Mouse (Mus musculus): ENCODE results near the gene Slc25a17.

Gene Slc25a17

GRCm38 (mm10) chr15:81329721-81330369 is 30.8 kb downstream of the Slc25a17 start:
- no peak for TF ChIP-seq GATA4 (IDR thresholded peaks at IDR 0.05; ENCODE audit: insufficient replicate concordance, low read length)

GRCm38 (mm10) chr15:81327501-81327900 is 33.1 kb downstream of the Slc25a17 start:
- no peak for TF ChIP-seq GATA4 (IDR thresholded peaks at IDR 0.05; ENCODE audit: insufficient replicate concordance, low read length)

- no peak for TF ChIP-seq GATA4 (IDR thresholded peaks at IDR 0.05; ENCODE audit: insufficient replicate concordance, low read length)
These were observed 35.6 kb downstream of the Slc25a17 start for GRCm38 (mm10) chr15:81324979-81325378.

GRCm38 (mm10) chr15:81320137-81320536 is 40.5 kb downstream of the Slc25a17 start:
- no peak for TF ChIP-seq GATA4 (IDR thresholded peaks at IDR 0.05; ENCODE audit: insufficient replicate concordance, low read length)

- no peak for TF ChIP-seq GATA4 (IDR thresholded peaks at IDR 0.05; ENCODE audit: insufficient replicate concordance, low read length)
These were observed 41.1 kb downstream of the Slc25a17 start for GRCm38 (mm10) chr15:81319462-81319861.

- no peak for TF ChIP-seq GATA4 (IDR thresholded peaks at IDR 0.05; ENCODE audit: insufficient replicate concordance, low read length)
These were observed 46.7 kb downstream of the Slc25a17 start for GRCm38 (mm10) chr15:81313928-81314327.

GRCm38 (mm10) chr15:81311026-81311425 is 49.6 kb downstream of the Slc25a17 start:
- no peak for TF ChIP-seq GATA4 (IDR thresholded peaks at IDR 0.05; ENCODE audit: insufficient replicate concordance, low read length)

- no peak for TF ChIP-seq GATA4 (IDR thresholded peaks at IDR 0.05; ENCODE audit: insufficient replicate concordance, low read length)
These were observed 50.3 kb downstream of the Slc25a17 start for GRCm38 (mm10) chr15:81310353-81310752.

- TF ChIP-seq GATA4 (IDR thresholded peaks at IDR 0.05; ENCODE audit: insufficient replicate concordance, low read length) = no peak
These were observed 52.6 kb downstream of the Slc25a17 start for GRCm38 (mm10) chr15:81308038-81308437.

GRCm38 (mm10) chr15:81306501-81306900 is 54.1 kb downstream of the Slc25a17 start:
- no peak for TF ChIP-seq GATA4 (IDR thresholded peaks at IDR 0.05; ENCODE audit: insufficient replicate concordance, low read length)

- no peak for TF ChIP-seq GATA4 (IDR thresholded peaks at IDR 0.05; ENCODE audit: insufficient replicate concordance, low read length)
These were observed 55.6 kb downstream of the Slc25a17 start for GRCm38 (mm10) chr15:81305035-81305434.

GRCm38 (mm10) chr15:81304006-81304405 is 56.6 kb downstream of the Slc25a17 start:
- no peak for TF ChIP-seq GATA4 (IDR thresholded peaks at IDR 0.05; ENCODE audit: insufficient replicate concordance, low read length)

GRCm38 (mm10) chr15:81302151-81302808 is 58.3 kb downstream of the Slc25a17 start:
- TF ChIP-seq GATA4 (IDR thresholded peaks at IDR 0.05; ENCODE audit: insufficient replicate concordance, low read length) = no peak

- TF ChIP-seq GATA4 (IDR thresholded peaks at IDR 0.05; ENCODE audit: insufficient replicate concordance, low read length) = no peak
These were observed 59.2 kb downstream of the Slc25a17 start for GRCm38 (mm10) chr15:81301193-81302070.

- no peak for TF ChIP-seq GATA4 (IDR thresholded peaks at IDR 0.05; ENCODE audit: insufficient replicate concordance, low read length)
These were observed 60.0 kb downstream of the Slc25a17 start for GRCm38 (mm10) chr15:81300520-81301069.
